Mouse (Mus musculus) heart, embryonic 11.5 days (tissue): ENCODE measurements around the gene Pex6. TPM values are rescaled to one million over a fixed set of nuclear protein-coding genes. Genes with fewer than 3 reads are reported as not detected.

Source experiments
- ATAC-seq: fragments of 200-750 bp; cut with Nextera tagmentation; replicated peaks from 2 replicates; pipeline ENCODE4 v1.8.0; 2017; ENCODE audit warnings: moderate library complexity; ENCODE audit not compliant: insufficient number of reproducible peaks, low FRiP score, low TSS enrichment
- H3K27ac ChIP-seq: fragments of 300-500 bp; sonication (generic); 2 replicates; pipeline ENCODE4 v1.5.1; 2014; ENCODE audit warnings: mild to moderate bottlenecking, low read depth, low read length
- H3K27me3 ChIP-seq: fragments of 300-500 bp; sonication (generic); 2 replicates; pipeline ENCODE4 v1.6.1; 2014; ENCODE audit warnings: mild to moderate bottlenecking, low read length, mixed read lengths; ENCODE audit not compliant: control insufficient read depth, insufficient read depth
- H3K36me3 ChIP-seq: fragments of 300-500 bp; sonication (generic); 2 replicates; pipeline ENCODE4 v1.6.1; 2014; ENCODE audit warnings: mild to moderate bottlenecking, low read length, moderate library complexity, mixed read lengths; ENCODE audit not compliant: control insufficient read depth, insufficient read depth
- H3K4me1 ChIP-seq: fragments of 300-500 bp; sonication (generic); 2 replicates; pipeline ENCODE4 v1.6.1; 2014; ENCODE audit warnings: low read length; ENCODE audit not compliant: control insufficient read depth, insufficient read depth
- H3K4me2 ChIP-seq: fragments of 300-500 bp; sonication (generic); 2 replicates; pipeline ENCODE4 v1.6.1; 2014; ENCODE audit warnings: mild to moderate bottlenecking, moderate library complexity
- H3K4me3 ChIP-seq: fragments of 300-500 bp; sonication (generic); 2 replicates; pipeline ENCODE4 v1.5.1; 2014; ENCODE audit warnings: low read depth, low read length
- H3K9ac ChIP-seq: fragments of 300-500 bp; sonication (generic); 2 replicates; pipeline ENCODE4 v1.6.1; 2014; ENCODE audit warnings: mild to moderate bottlenecking, low read depth, low read length, moderate library complexity
- H3K9me3 ChIP-seq: fragments of 300-500 bp; sonication (generic); replicated peaks from 2 replicates; pipeline ENCODE4 v1.6.1; 2016; ENCODE audit warnings: low read length; ENCODE audit not compliant: control insufficient read depth
- WGBS: fragments of 180-500 bp; shearing (Covaris S2); extraction: QIAGEN DNeasy Blood & Tissue Kit; methylation state at CpG from one replicate; pipeline ENCODE4 v1.1.7; 2014; ENCODE audit not compliant: insufficient replicate concordance; 5-methylcytosine and 5-hydroxymethylcytosine counted together
- polyA plus RNA-seq: library from polyadenylated mRNA; unstranded; fragments of >200 nt; fragmentation: Nextera tagmentation; extraction: Ambion mirVana; gene quantifications from 2 replicates; pipeline ENCODE4 v1.2.1, GENCODE M21; 2014

Pex6 gene
- polyA plus RNA-seq, 1 experiment from 2014 or later: 9.0 TPM

GRCm38 (mm10) chr17:46724477-46725084, 13.3 kb downstream of the Pex6 start:
- Histone ChIP-seq H3K27me3 (peaks cover 18% of the 10 kb centered on the region), H3K9me3 (no peaks in the 10 kb centered on the region), H3K27ac (no peak overlapping the region), H3K4me2 (no peak overlapping the region), H3K9ac (no peak overlapping the region), H3K4me3 (no peak overlapping the region), H3K36me3 (peaks cover 2% of the 10 kb centered on the region), H3K4me1 (peaks cover 8% of the 10 kb centered on the region; the same call in 1 of the 2 replicates)
- WGBS: 85% methylated on average over 16 of the region's 20 CpGs
- no peak for ATAC-seq

DNA sequence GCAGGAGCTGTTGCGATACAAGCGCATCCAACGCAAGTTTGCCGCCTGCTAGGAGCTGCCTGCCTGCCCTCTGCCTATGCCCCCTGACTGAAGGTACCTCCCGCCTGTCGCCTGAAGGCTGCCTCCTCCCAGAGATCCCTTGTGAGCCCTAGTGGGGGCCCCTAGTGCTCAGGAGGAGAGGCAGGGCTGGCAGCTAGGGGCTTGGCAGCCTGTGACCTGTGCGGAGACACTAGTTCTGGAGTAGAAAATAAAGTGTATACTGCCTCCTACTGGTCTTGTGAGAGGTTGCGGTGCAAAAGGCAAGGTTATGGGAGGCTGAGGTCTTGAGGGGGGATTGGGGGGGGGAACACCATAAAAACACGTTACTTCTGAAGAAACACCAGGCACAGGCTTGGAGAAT, 14.0 kb downstream of the Pex6 start:
- no peak overlapping the region for H3K4me3 ChIP-seq
- WGBS: 47% methylated on average over 9 of the region's 9 CpGs
- no peak overlapping the region for H3K27ac ChIP-seq

DNA sequence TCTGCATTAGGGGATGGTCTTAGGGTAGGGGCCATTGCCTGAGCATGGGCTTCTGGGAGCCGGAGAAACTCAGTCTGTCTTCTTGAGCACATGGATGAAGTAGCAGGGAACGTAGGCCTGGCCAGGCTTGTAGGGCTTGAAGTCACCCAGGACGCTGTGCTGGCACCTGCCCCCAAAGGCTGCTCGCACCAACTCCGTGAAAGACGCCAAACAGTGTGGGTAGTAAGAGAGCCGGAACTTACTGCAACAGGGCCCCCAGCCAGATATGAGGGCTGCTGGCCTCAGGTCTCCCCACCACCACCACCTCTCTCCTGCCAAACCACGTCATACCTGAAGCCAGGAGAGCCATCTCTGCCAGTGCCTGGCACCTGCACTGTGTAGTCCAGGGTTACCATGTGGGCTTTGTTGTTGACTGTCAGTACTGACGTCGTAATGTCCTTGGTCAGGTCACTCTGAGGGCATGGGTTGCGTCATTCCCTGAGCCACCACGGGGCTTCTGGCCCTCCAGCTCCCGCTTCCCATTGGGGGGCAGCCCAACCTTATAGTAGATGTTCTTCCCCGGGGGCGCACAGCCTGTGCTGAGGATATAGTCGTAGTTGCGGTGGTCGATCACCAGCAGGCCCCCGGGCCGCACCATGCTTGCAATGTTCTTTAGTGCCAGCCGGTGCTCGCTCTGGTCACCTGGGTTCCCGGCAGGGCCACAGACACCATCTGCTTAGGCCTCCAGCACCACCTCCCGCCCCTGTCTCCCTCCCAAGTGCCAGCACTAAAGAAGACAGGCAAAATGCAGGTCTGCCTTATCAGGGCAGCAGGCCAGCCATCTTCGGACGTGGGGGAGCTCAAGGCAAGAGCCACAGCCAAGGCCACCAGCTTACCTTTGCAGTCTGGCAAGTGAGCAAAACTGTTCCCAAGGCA, 14.7 kb downstream of the Pex6 start:
- no peak for ATAC-seq
- Histone ChIP-seq H3K4me3 (no peak overlapping the region), H3K4me2 (no peak overlapping the region), H3K9me3 (no peaks in the 10 kb centered on the region), H3K36me3 (no peaks in the 10 kb centered on the region; the same call in none of the 2 replicates), H3K27me3 (peaks cover 24% of the 10 kb centered on the region), H3K4me1 (peaks cover 8% of the 10 kb centered on the region; the same call in 1 of the 2 replicates), H3K9ac (no peak overlapping the region), H3K27ac (no peak overlapping the region)
- whole genome bisulfite sequencing: 85% methylated on average over 26 of the region's 26 CpGs

More for the DNA sequence above, 14.0 kb downstream of the Pex6 start:
- Histone ChIP-seq H3K27me3 (peaks cover 24% of the 10 kb centered on the region), H3K4me1 (peaks cover 8% of the 10 kb centered on the region; the same call in 1 of the 2 replicates), H3K36me3 (no peaks in the 10 kb centered on the region; the same call in none of the 2 replicates), H3K4me2 (no peak overlapping the region), H3K9ac (no peak overlapping the region), H3K9me3 (no peaks in the 10 kb centered on the region)
- ATAC-seq: no peak

DNA sequence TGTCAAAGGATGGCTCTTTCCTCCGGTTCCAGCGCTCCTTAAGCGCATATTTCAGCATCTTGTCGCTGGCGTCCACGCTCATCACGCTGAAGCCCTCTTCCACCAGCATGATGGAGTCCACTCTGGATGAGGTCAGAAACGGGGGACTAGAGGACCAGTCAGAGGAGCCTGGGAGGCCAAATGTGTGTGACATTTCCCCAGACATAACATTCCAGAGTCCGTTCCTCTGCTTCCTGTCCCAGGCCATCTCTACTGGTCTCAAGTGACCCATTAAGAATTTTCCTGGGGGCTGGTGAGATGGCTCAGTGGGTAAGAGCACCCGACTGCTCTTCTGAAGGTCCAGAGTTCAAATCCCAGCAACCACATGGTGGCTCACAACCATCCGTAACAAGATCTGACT, 16.0 kb downstream of the Pex6 start:
- H3K9me3 ChIP-seq: no peaks in the 10 kb centered on the region
- peaks cover 24% of the 10 kb centered on the region for H3K27me3 ChIP-seq
- H3K4me2 ChIP-seq: no peak overlapping the region
- H3K36me3 ChIP-seq: no peaks in the 10 kb centered on the region; the same call in 1 of the 2 replicates
- peaks cover 8% of the 10 kb centered on the region; the same call in 1 of the 2 replicates for H3K4me1 ChIP-seq
- H3K9ac ChIP-seq: no peak overlapping the region
- no peak for ATAC-seq
- no peak overlapping the region for H3K4me3 ChIP-seq
- WGBS: 90% methylated on average over 11 of the region's 11 CpGs
- H3K27ac ChIP-seq: no peak overlapping the region

- WGBS: 27% methylated on average over 6 of the region's 6 CpGs
Observed at GRCm38 (mm10) chr17:46728021-46728420, 16.8 kb downstream of the Pex6 start.

GRCm38 (mm10) chr17:46728496-46728895, 17.2 kb downstream of the Pex6 start:
- Histone ChIP-seq H3K9me3 (no peaks in the 10 kb centered on the region), H3K9ac (no peak overlapping the region), H3K4me3 (0 out of 2 replicates have a peak overlapping the region, but pooled peaks have one; percentile 12), H3K4me2 (peak overlapping the region; percentile 37; the same call in 1 of the 2 replicates), H3K4me1 (peaks cover 8% of the 10 kb centered on the region; the same call in 1 of the 2 replicates), H3K27me3 (peaks cover 24% of the 10 kb centered on the region), H3K36me3 (no peaks in the 10 kb centered on the region), H3K27ac (no peak overlapping the region)
- 42% methylated on average over 11 of the region's 11 CpGs for WGBS
- ATAC-seq: no peak

More at GRCm38 (mm10) chr17:46728021-46728420, 16.8 kb downstream of the Pex6 start:
- no peak for ATAC-seq
- no peaks in the 10 kb centered on the region for H3K36me3 ChIP-seq
- H3K27me3 ChIP-seq: peaks cover 24% of the 10 kb centered on the region
- no peak overlapping the region for H3K4me2 ChIP-seq
- H3K9me3 ChIP-seq: no peaks in the 10 kb centered on the region
- peaks cover 8% of the 10 kb centered on the region; the same call in 1 of the 2 replicates for H3K4me1 ChIP-seq
- H3K4me3 ChIP-seq: no peak overlapping the region
- H3K9ac ChIP-seq: no peak overlapping the region
- no peak overlapping the region for H3K27ac ChIP-seq

GRCm38 (mm10) chr17:46728904-46729318, 17.6 kb downstream of the Pex6 start, which contains the start of gene Gnmt:
Gnmt (minus strand) TSS chr17:46729168.
- no peak; the same call in 1 of the 2 replicates for ATAC-seq
- Histone ChIP-seq H3K27ac (no peak within 1 kb of the TSS), H3K4me3 (0 out of 2 replicates have a peak within 1 kb of the TSS, but pooled peaks have one; percentile 12), H3K36me3 (no peaks in the 10 kb centered on the region), H3K27me3 (peaks cover 24% of the 10 kb centered on the region), H3K9me3 (no peaks in the 10 kb centered on the region), H3K4me2 (peak within 1 kb of the TSS; percentile 37), H3K4me1 (peaks cover 8% of the 10 kb centered on the region; the same call in 1 of the 2 replicates), H3K9ac (no peak within 1 kb of the TSS)
- WGBS: 17% methylated on average over 24 of the region's 24 CpGs

DNA sequence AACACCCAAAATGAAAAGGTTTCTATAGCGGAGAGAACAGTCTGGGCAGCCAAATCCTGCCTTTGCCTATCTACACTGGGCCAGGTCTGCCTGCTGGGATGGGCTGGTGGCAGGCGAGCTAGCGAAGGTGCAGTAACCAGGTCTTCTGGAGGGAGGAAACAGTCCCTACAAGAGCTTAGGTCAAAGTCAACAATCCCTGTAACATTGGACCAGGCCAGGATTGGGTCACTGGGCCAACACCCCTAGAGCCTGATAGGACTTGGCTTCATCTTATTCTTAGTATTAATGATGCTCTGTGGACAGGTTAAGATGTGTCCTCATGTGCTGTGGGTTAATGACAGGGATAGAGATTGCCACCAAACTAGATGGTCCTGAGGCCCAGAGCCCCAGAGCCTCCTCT, 22.8 kb downstream of the Pex6 start:
- Histone ChIP-seq H3K4me3 (no peak overlapping the region), H3K27me3 (peaks cover 11% of the 10 kb centered on the region), H3K4me2 (no peak overlapping the region), H3K27ac (no peak overlapping the region), H3K9ac (no peak overlapping the region), H3K9me3 (no peaks in the 10 kb centered on the region), H3K4me1 (no peaks in the 10 kb centered on the region), H3K36me3 (no peaks in the 10 kb centered on the region)
- WGBS: 86% methylated on average over 3 of the region's 3 CpGs
- no peak for ATAC-seq
